Mouse (Mus musculus) cerebellum, adult 2 months (tissue): ENCODE results near the gene Scarf2. TPM values are rescaled to one million over a fixed set of nuclear protein-coding genes. Genes with fewer than 3 reads are reported as not detected.
A peak's percentile ranks its signal among the peaks of the same experiment; 100 is the strongest.

Experiments
- DNase-seq, 2 experiments: peaks; one replicate each; pipeline ENCODE4 v3.0.0; 2021
- H3K27ac ChIP-seq: fragments of 200-500 bp; 2 replicates; pipeline ENCODE4 v1.5.1; 2012; ENCODE audit warnings: low read length, control low read depth, inconsistent platforms; ENCODE audit not compliant: insufficient read depth
- H3K27me3 ChIP-seq: fragments of 200-500 bp; 2 replicates; pipeline ENCODE4 v1.6.1; 2012; ENCODE audit warnings: inconsistent platforms, mild to moderate bottlenecking, low read length, moderate library complexity; ENCODE audit not compliant: control insufficient read depth, insufficient read depth
- H3K4me1 ChIP-seq: fragments of 200-500 bp; 2 replicates; pipeline ENCODE4 v1.6.1; 2011; ENCODE audit warnings: low read length; ENCODE audit not compliant: control insufficient read depth, insufficient read depth
- H3K4me3 ChIP-seq: fragments of 200-500 bp; replicated peaks from 2 replicates; pipeline ENCODE3; 2011; ENCODE audit warnings: mild to moderate bottlenecking, low read depth, low read length, control low read depth; ENCODE audit not compliant: insufficient read depth
- CTCF ChIP-seq: fragments of 200-500 bp; IDR thresholded peaks from 2 replicates; pipeline ENCODE4 v1.5.1; 2011; ENCODE audit warnings: low read depth, mild to moderate bottlenecking, control low read depth, low read length, moderate library complexity, borderline replicate concordance; ENCODE audit not compliant: insufficient read depth
- POLR2A ChIP-seq: fragments of 200-500 bp; IDR thresholded peaks from 2 replicates; pipeline ENCODE4 v1.6.1; 2011; ENCODE audit warnings: low read length, control low read depth, borderline replicate concordance; ENCODE audit not compliant: insufficient read depth
- WGBS: fragments of 180-500 bp; shearing (Covaris S2); methylation state at CpG from one replicate; pipeline ENCODE4 v1.1.7; 2018; 5-methylcytosine and 5-hydroxymethylcytosine counted together
- polyA plus RNA-seq: library from polyadenylated mRNA; depleted of rRNA; stranded (reverse); fragments of >200 nt; gene quantifications from 2 replicates; pipeline ENCODE4 v1.2.3, GENCODE M21; 2012

Scarf2 gene
- polyA plus RNA-seq, 1 experiment = 2.1 TPM

DNA sequence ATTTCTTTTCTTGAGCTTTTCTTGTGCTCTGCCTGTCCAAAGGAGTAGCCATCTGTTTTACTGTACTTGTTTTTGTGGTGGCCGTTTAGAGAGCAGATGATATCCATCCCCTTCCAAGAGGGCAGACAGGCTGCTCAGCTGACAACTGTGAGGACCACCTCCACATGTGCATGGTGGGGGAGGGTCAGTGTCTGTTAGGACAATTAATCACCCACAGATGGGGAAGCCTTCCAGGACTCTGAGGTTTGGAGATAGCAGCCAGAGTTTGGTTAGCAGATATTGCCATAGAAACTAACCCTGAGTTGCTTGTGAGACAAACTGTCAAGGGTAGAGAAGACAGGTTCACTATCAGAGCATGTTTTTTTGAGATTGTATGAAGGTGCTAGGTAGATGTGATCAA lies 36.0 kb upstream of the Scarf2 start:
- TF ChIP-seq POLR2A = no peak
- no peak for TF ChIP-seq CTCF
- Histone ChIP-seq H3K27ac (no peak overlapping the region), H3K4me3 (no peak overlapping the region), H3K4me1 (peaks cover 15% of the 10 kb centered on the region), H3K27me3 (no peaks in the 10 kb centered on the region)
- DNase-seq = no peak
- 19% methylated on average over 1 of the region's 1 CpGs for WGBS

DNA sequence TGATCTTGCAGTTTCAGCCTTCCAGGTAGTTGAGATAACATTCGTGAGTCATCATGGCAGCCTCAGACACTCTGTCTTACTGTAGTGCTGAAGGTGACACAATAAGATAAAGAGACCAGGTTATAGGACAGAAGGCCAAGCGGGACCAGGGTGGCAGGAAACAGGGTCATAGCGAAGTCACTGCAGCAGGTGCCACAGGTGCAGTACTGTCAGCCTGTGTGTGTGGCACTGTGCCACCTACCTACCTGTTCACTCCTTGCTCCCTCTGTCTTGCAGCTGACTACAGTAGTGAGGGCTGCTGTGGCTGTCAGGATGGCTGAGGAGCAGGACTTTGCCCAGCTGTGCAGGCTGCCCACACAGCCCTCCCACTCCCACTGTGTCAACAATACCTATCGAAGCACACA lies 33.0 kb upstream of the Scarf2 start:
- Histone ChIP-seq H3K4me3 (no peak overlapping the region), H3K27ac (no peak overlapping the region), H3K27me3 (no peaks in the 10 kb centered on the region), H3K4me1 (peaks cover 18% of the 10 kb centered on the region)
- WGBS = 61% methylated on average over 4 of the region's 4 CpGs
- TF ChIP-seq POLR2A (no peak), CTCF (no peak)
- peak in 1 of 2 experiments; percentile 15 for DNase-seq

GRCm38 (mm10) chr16:17768834-17769233 lies 28.2 kb upstream of the Scarf2 start:
- Histone ChIP-seq H3K27ac (peak overlapping the region; percentile 39; the same call in 1 of the 2 replicates), H3K27me3 (no peaks in the 10 kb centered on the region), H3K4me3 (no peak overlapping the region), H3K4me1 (peaks cover 17% of the 10 kb centered on the region)
- DNase-seq = peak; percentile 68 to 91
- no peak for TF ChIP-seq CTCF
- no peak for TF ChIP-seq POLR2A
- 8% methylated on average over 7 of the region's 7 CpGs for WGBS

DNA sequence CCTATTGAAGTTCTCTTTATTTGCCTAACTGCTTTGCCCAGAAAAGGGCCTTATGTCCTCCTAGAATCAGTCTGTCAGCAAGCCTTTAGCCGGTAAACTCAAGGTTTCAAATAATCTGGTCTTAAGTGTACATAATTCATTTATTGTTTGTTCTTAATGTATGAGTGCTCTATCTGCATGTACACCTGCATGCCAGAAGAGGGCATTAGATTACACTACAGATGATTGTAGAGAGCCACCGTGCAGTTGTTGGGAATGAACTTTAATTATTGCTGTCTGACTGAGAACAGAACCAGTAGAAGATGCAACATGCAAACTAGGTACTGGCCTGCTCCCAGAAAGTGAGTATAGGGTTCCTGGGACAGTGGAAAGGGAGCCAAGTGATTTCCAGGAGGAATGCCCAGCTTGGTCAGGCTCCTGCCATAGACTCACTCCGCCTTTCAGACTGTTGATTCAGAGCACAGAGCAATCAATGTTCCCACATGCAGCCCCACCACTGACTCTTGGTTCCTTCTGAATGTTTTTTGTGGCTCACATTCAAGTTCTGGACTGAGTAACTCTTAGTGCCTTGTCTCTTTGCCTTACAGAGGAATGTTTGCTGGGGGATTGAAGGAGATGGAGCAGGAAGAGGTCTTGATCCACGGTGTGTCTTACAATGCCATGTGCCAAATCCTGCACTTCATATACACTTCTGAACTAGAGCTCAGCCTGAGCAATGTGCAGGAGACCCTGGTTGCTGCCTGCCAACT lies 25.8 kb upstream of the Scarf2 start:
- TF ChIP-seq POLR2A = no peak
- no peak for TF ChIP-seq CTCF
- H3K4me3 ChIP-seq = no peak overlapping the region
- H3K27ac ChIP-seq = no peak overlapping the region
- 54% methylated on average over 4 of the region's 4 CpGs for WGBS
- DNase-seq = peak in 1 of 2 experiments; percentile 32
- peaks cover 9% of the 10 kb centered on the region; the same call in 1 of the 2 replicates for H3K4me1 ChIP-seq
- H3K27me3 ChIP-seq = no peaks in the 10 kb centered on the region

DNA sequence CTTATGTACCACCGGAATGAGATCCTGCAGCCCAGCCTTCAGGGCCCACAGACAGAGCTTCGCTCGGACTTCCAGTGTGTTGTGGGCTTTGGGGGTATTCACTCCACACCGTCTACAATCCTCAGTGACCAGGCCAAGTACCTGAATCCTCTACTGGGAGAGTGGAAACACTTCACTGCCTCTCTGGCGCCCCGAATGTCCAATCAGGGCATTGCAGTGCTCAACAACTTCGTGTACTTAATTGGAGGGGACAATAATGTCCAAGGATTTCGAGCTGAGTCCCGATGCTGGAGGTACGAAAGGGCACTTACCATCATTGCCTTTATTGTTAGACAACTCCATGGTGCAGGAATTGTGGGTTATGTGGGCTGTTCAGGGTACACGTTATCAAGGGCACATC lies 20.3 kb upstream of the Scarf2 start:
- peak in 1 of 2 experiments; percentile 47 for DNase-seq
- Histone ChIP-seq H3K27me3 (no peaks in the 10 kb centered on the region), H3K4me1 (no peaks in the 10 kb centered on the region), H3K27ac (no peak overlapping the region), H3K4me3 (no peak overlapping the region)
- TF ChIP-seq POLR2A (no peak), CTCF (peak; percentile 74)
- 58% methylated on average over 11 of the region's 11 CpGs for whole genome bisulfite sequencing

DNA sequence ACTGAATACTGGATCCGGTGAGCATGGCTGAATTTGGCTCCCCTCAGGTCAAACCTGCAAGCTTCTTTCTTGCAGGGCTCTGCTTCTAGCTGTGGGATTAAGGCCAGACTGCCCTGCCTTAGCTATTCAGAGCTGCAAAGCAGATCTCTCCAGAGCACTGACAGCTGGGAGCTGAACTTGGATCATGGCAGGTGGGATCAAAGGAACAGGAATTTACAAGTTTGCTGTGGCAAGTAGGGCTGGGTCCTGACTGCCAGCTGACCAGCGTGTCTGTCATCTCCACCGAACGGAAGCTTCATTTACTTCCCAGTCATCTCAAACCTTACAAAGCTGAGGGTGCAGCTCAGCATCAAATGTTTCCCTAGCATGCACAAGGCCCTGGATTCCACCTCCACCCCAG lies 18.9 kb upstream of the Scarf2 start:
- no peak for DNase-seq
- Histone ChIP-seq H3K27ac (no peak overlapping the region), H3K4me3 (no peak overlapping the region), H3K27me3 (no peaks in the 10 kb centered on the region), H3K4me1 (no peaks in the 10 kb centered on the region)
- TF ChIP-seq POLR2A (no peak), CTCF (no peak)
- 84% methylated on average over 4 of the region's 4 CpGs for WGBS

DNA sequence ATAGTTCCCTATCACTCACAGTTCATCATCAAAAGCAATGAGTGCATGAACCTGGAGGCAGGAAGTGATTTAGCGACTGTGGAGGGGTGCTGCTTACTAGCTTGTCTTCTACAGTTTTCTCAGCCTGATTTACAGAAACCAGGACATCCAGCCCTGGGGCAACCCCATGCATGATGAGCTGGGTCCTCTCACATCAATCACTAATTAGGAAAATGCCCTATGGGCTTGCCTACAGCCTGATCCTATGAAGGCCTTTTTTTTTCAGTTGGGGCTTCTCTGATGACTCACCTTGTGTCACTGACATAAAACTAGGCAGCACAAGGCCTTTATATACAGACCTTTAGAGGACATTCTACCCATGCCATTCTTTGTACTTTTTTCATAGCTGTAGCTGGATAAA lies 17.4 kb upstream of the Scarf2 start:
- no peak for DNase-seq
- no peak overlapping the region for H3K27ac ChIP-seq
- 86% methylated on average over 1 of the region's 1 CpGs for WGBS
- H3K27me3 ChIP-seq = no peaks in the 10 kb centered on the region
- H3K4me1 ChIP-seq = no peaks in the 10 kb centered on the region
- H3K4me3 ChIP-seq = no peak overlapping the region
- TF ChIP-seq CTCF (no peak), POLR2A (no peak)

- no peak overlapping the region for H3K4me3 ChIP-seq
- no peaks in the 10 kb centered on the region for H3K4me1 ChIP-seq
- H3K27me3 ChIP-seq = no peaks in the 10 kb centered on the region
- TF ChIP-seq POLR2A = no peak
- peak; percentile 37; the same call in 1 of the 2 replicates for TF ChIP-seq CTCF
- 40% methylated on average over 3 of the region's 3 CpGs for WGBS
- no peak for DNase-seq
- H3K27ac ChIP-seq = no peak overlapping the region
These were observed 11.7 kb upstream of the Scarf2 start for GRCm38 (mm10) chr16:17785337-17785736.
